Comparison of ENCODE assay signal across 22 mouse cellular contexts in genomic region chr13:96967091-96967490, GRCm38 (mm10). TPM values are rescaled to one million over a fixed set of nuclear protein-coding genes. Genes with fewer than 3 reads are reported as not detected.
DNase-seq lines count a peak whose midpoint lies in the region; ATAC-seq and TF ChIP-seq lines count a peak whose summit lies in the region.
"Had no signal": no experiment of that assay in that cellular context is flagged by ENCODE, and none has a peak within 500 bp of the region (broad histone marks: within the 10 kb centered on the region; RNA-seq: fewer than 3 reads in every experiment).

No protein-coding gene starts in this region.

- H3K9ac ChIP-seq in liver, embryonic 12.5 days, result no peak overlapping the region
- H3K9ac ChIP-seq in liver, postnatal 0 days (replicated peaks), result no peak overlapping the region
- H3K9ac ChIP-seq: heart, embryonic 13.5 days had no signal

- H3K27me3 ChIP-seq in liver, embryonic 12.5 days (replicated peaks), result peaks cover 6% of the 10 kb centered on the region; the same call in 1 of the 2 replicates
- H3K27me3 ChIP-seq in liver, postnatal 0 days (ENCODE audit: insufficient read depth, low read length), result no peaks in the 10 kb centered on the region
- H3K27me3 ChIP-seq: heart, embryonic 13.5 days had no signal

- ATAC-seq in liver, embryonic 12.5 days, result no peak
- no peak for ATAC-seq in liver, postnatal 0 days
- no peak for ATAC-seq in megakaryocyte, adult 5-6 weeks (ENCODE audit: poor library complexity, severe bottlenecking)
- ATAC-seq: activated CD4-positive, CD25-positive, alpha-beta regulatory T cell, adult 4 months; forebrain, embryonic 14.5 days; hindbrain, postnatal 0 days had no signal

- no peak for TF ChIP-seq EP300 in liver, postnatal 0 days (IDR thresholded peaks at IDR 0.05; ENCODE audit: low read depth)

- peak overlapping the region; percentile 74; the same call in 1 of the 2 replicates for H3K27ac ChIP-seq in liver, embryonic 12.5 days
- 0 out of 2 replicates have a peak overlapping the region, but pooled peaks have one; percentile 75 for H3K27ac ChIP-seq in liver, postnatal 0 days (ENCODE audit: low read depth)
- H3K27ac ChIP-seq: heart, embryonic 13.5 days; hindbrain, postnatal 0 days; kidney, postnatal 0 days; left cerebral cortex, adult 2 months had no signal

- 78% methylated on average over 5 of the region's 5 CpGs for WGBS in liver, embryonic 12.5 days (ENCODE audit: insufficient replicate concordance)
- WGBS in liver, postnatal 0 days (ENCODE audit: insufficient replicate concordance), result 78% methylated on average over 5 of the region's 5 CpGs

- no peaks in the 10 kb centered on the region for H3K36me3 ChIP-seq in liver, embryonic 12.5 days
- no peaks in the 10 kb centered on the region for H3K36me3 ChIP-seq in liver, postnatal 0 days (replicated peaks; ENCODE audit: insufficient read depth, low read length)
- H3K36me3 ChIP-seq: heart, embryonic 13.5 days had no signal

- H3K4me1 ChIP-seq in liver, embryonic 12.5 days, result peaks cover 33% of the 10 kb centered on the region
- peaks cover 21% of the 10 kb centered on the region for H3K4me1 ChIP-seq in liver, postnatal 0 days (ENCODE audit: insufficient read depth)

- no peak for TF ChIP-seq CTCF in liver, postnatal 0 days (IDR thresholded peaks at IDR 0.05; ENCODE audit: low read depth)

- H3K4me3 ChIP-seq in liver, embryonic 12.5 days, result no peak overlapping the region
- H3K4me3 ChIP-seq in liver, postnatal 0 days (ENCODE audit: low read depth, low read length), result no peak overlapping the region
- H3K4me3 ChIP-seq: heart, embryonic 13.5 days; left cerebral cortex, adult 2 months had no signal

- no peak for DNase-seq in liver
- peak; percentile 32 for DNase-seq in testis, postnatal 14 days (ENCODE audit: low spot score)
- no peak for DNase-seq in testis, postnatal 10 days (ENCODE audit: low spot score)
- DNase-seq in liver, postnatal 0 days, result no peak
- DNase-seq in right cerebral cortex, adult 2 months (ENCODE audit: low spot score in 2 of 2), result no peak
- DNase-seq: adrenal gland, adult 8-10 months; cerebellum, adult 18-20 months; cerebellum, postnatal 36 days; heart, postnatal 14 days; kidney, adult 2 months; right cerebral cortex, adult 18-20 months; thymus, postnatal 25 days had no signal

- 0 out of 2 replicates have a peak, but pooled peaks cover 3% of the 10 kb centered on the region for H3K9me3 ChIP-seq in liver, embryonic 12.5 days (replicated peaks)
- no peaks in the 10 kb centered on the region for H3K9me3 ChIP-seq in liver, postnatal 0 days (ENCODE audit: low read length)
- H3K9me3 ChIP-seq: heart, embryonic 13.5 days had no signal

- no peak overlapping the region for H3K4me2 ChIP-seq in liver, embryonic 12.5 days
- H3K4me2 ChIP-seq in liver, postnatal 0 days (ENCODE audit: low read depth, low read length), result no peak overlapping the region
- H3K4me2 ChIP-seq: heart, embryonic 13.5 days; midbrain, embryonic 11.5 days had no signal

RNA-seq across cellular contexts. Expression of gene Gcnt4, which starts 42.6 kb away (rescaled TPM):
- 0.67 and 0.68 TPM in 2 replicates for polyA plus RNA-seq in liver, embryonic 12.5 days (2016; fragmentation: Nextera tagmentation; extraction: Ambion mirVana)
- 0.45 and 0.72 TPM in 2 replicates for polyA plus RNA-seq in liver, postnatal 0 days (2015; fragmentation: Nextera tagmentation; extraction: Ambion mirVana)
- 0.09 and 0.11 TPM in 2 replicates for total RNA-seq in megakaryocyte, adult 5-6 weeks (2015)
- 0.11 TPM in 1 of 2 replicates, not detected in the other for total RNA-seq in megakaryocyte, adult 5-6 weeks (2017)
- polyA plus RNA-seq: activated CD4-positive, CD25-positive, alpha-beta regulatory T cell, adult 4 months; neural tube, embryonic 14.5 days had no signal
